Mouse (Mus musculus) stomach, postnatal 0 days (tissue): Measurements from ENCODE around the gene Olfr175-ps1.

Experiments used
- CTCF ChIP-seq: IDR thresholded peaks from 2 replicates; pipeline ENCODE4 v1.5.1; 2016; ENCODE audit warnings: antibody characterized with exemption, low read depth, mild to moderate bottlenecking, moderate library complexity
- EP300 ChIP-seq: optimal IDR thresholded peaks from 2 replicates; pipeline ENCODE3; 2016; ENCODE audit warnings: antibody characterized with exemption

- no peak for TF ChIP-seq CTCF
- no peak for TF ChIP-seq EP300
These were observed 33.6 kb upstream of the Olfr175-ps1 start for GRCm38 (mm10) chr16:58860032-58860737.
